Mouse (Mus musculus) cerebellum, adult 2 months (tissue): Measurements from ENCODE around the gene Sik3. TPM values are rescaled to one million over a fixed set of nuclear protein-coding genes. Genes with fewer than 3 reads are reported as not detected.
"Not testable (repeated sequence)": the region's sequence is repeated elsewhere in the genome, so short reads cannot be mapped to it uniquely, and the experiment has no call there.

Experiments used
- DNase-seq, 2 experiments: peaks; one replicate each; pipeline ENCODE4 v3.0.0; 2021
- H3K27ac ChIP-seq: fragments of 200-500 bp; 2 replicates; pipeline ENCODE4 v1.5.1; 2012; ENCODE audit warnings: low read length, control low read depth, inconsistent platforms; ENCODE audit not compliant: insufficient read depth
- H3K27me3 ChIP-seq: fragments of 200-500 bp; 2 replicates; pipeline ENCODE4 v1.6.1; 2012; ENCODE audit warnings: inconsistent platforms, mild to moderate bottlenecking, low read length, moderate library complexity; ENCODE audit not compliant: control insufficient read depth, insufficient read depth
- H3K4me1 ChIP-seq: fragments of 200-500 bp; 2 replicates; pipeline ENCODE4 v1.6.1; 2011; ENCODE audit warnings: low read length; ENCODE audit not compliant: control insufficient read depth, insufficient read depth
- H3K4me3 ChIP-seq: fragments of 200-500 bp; replicated peaks from 2 replicates; pipeline ENCODE3; 2011; ENCODE audit warnings: mild to moderate bottlenecking, low read depth, low read length, control low read depth; ENCODE audit not compliant: insufficient read depth
- CTCF ChIP-seq: fragments of 200-500 bp; IDR thresholded peaks from 2 replicates; pipeline ENCODE4 v1.5.1; 2011; ENCODE audit warnings: low read depth, mild to moderate bottlenecking, control low read depth, low read length, moderate library complexity, borderline replicate concordance; ENCODE audit not compliant: insufficient read depth
- POLR2A ChIP-seq: fragments of 200-500 bp; IDR thresholded peaks from 2 replicates; pipeline ENCODE4 v1.6.1; 2011; ENCODE audit warnings: low read length, control low read depth, borderline replicate concordance; ENCODE audit not compliant: insufficient read depth
- WGBS: fragments of 180-500 bp; shearing (Covaris S2); methylation state at CpG from one replicate; pipeline ENCODE4 v1.1.7; 2018; 5-methylcytosine and 5-hydroxymethylcytosine counted together
- polyA plus RNA-seq: library from polyadenylated mRNA; depleted of rRNA; stranded (reverse); fragments of >200 nt; gene quantifications from 2 replicates; pipeline ENCODE4 v1.2.3, GENCODE M21; 2012

Sik3 gene
- polyA plus RNA-seq, 1 experiment = 69.1 TPM

GRCm38 (mm10) chr9:46086826-46087225, 74.2 kb downstream of the Sik3 start:
- TF ChIP-seq POLR2A = no peak
- no peak for TF ChIP-seq CTCF

GRCm38 (mm10) chr9:46087461-46087860, 74.8 kb downstream of the Sik3 start:
- no peak overlapping the region for H3K4me3 ChIP-seq
- peaks cover 34% of the 10 kb centered on the region for H3K4me1 ChIP-seq
- no peak overlapping the region for H3K27ac ChIP-seq
- TF ChIP-seq CTCF = no peak
- TF ChIP-seq POLR2A = no peak
- no peak for DNase-seq
- 50% methylated on average over 5 of the region's 5 CpGs for WGBS
- H3K27me3 ChIP-seq = no peaks in the 10 kb centered on the region

More at GRCm38 (mm10) chr9:46086826-46087225, 74.2 kb downstream of the Sik3 start:
- no peaks in the 10 kb centered on the region for H3K27me3 ChIP-seq
- no peak for DNase-seq
- H3K4me1 ChIP-seq = peaks cover 29% of the 10 kb centered on the region; the same call in 1 of the 2 replicates
- WGBS = 80% methylated on average over 3 of the region's 3 CpGs
- H3K27ac ChIP-seq = no peak overlapping the region
- no peak overlapping the region for H3K4me3 ChIP-seq

GRCm38 (mm10) chr9:46088722-46089121, 76.1 kb downstream of the Sik3 start:
- 88% methylated on average over 10 of the region's 10 CpGs for WGBS
- no peak for TF ChIP-seq CTCF
- no peak for TF ChIP-seq POLR2A
- no peak overlapping the region for H3K4me3 ChIP-seq
- H3K27me3 ChIP-seq = no peaks in the 10 kb centered on the region
- no peak for DNase-seq
- H3K27ac ChIP-seq = no peak overlapping the region
- peaks cover 34% of the 10 kb centered on the region for H3K4me1 ChIP-seq

- TF ChIP-seq POLR2A = no peak
- TF ChIP-seq CTCF = no peak
- Histone ChIP-seq H3K4me3 (no peak overlapping the region), H3K4me1 (peaks cover 34% of the 10 kb centered on the region), H3K27ac (no peak overlapping the region), H3K27me3 (no peaks in the 10 kb centered on the region)
- no peak for DNase-seq
- 65% methylated on average over 4 of the region's 4 CpGs for WGBS
These were observed 77.4 kb downstream of the Sik3 start for GRCm38 (mm10) chr9:46090066-46090465.

GRCm38 (mm10) chr9:46091157-46091556, 78.5 kb downstream of the Sik3 start:
- not testable (repeated sequence) for H3K27me3 ChIP-seq, H3K4me3 ChIP-seq, DNase-seq, H3K27ac ChIP-seq
- 84% methylated on average over 1 of the region's 1 CpGs for WGBS
- H3K4me1 ChIP-seq = peaks cover 37% of the 10 kb centered on the region

- TF ChIP-seq CTCF = no peak
- TF ChIP-seq POLR2A = no peak
- no peak overlapping the region for H3K4me3 ChIP-seq
- 71% methylated on average over 6 of the region's 6 CpGs for WGBS
These were observed 80.0 kb downstream of the Sik3 start for GRCm38 (mm10) chr9:46092633-46093032.

GRCm38 (mm10) chr9:46098360-46098985, 85.9 kb downstream of the Sik3 start:
- Histone ChIP-seq H3K4me1 (peaks cover 36% of the 10 kb centered on the region), H3K27ac (peak overlapping the region; percentile 62; the same call in 1 of the 2 replicates), H3K27me3 (no peaks in the 10 kb centered on the region), H3K4me3 (peak overlapping the region; percentile 15)
- DNase-seq = peak; percentile 70 to 74
- no peak for TF ChIP-seq CTCF
- TF ChIP-seq POLR2A = no peak
- 16% methylated on average over 15 of the region's 15 CpGs for WGBS

More at GRCm38 (mm10) chr9:46092633-46093032, 80.0 kb downstream of the Sik3 start:
- DNase-seq = no peak
- H3K4me1 ChIP-seq = peaks cover 37% of the 10 kb centered on the region
- H3K27ac ChIP-seq = no peak overlapping the region
- H3K27me3 ChIP-seq = no peaks in the 10 kb centered on the region

- TF ChIP-seq CTCF (no peak), POLR2A (no peak)
- WGBS = 39% methylated on average over 5 of the region's 5 CpGs
- Histone ChIP-seq H3K27ac (peak overlapping the region; percentile 51; the same call in 1 of the 2 replicates), H3K4me3 (no peak overlapping the region), H3K27me3 (no peaks in the 10 kb centered on the region), H3K4me1 (peaks cover 36% of the 10 kb centered on the region)
- peak in 1 of 2 experiments; percentile 33 for DNase-seq
These were observed 86.5 kb downstream of the Sik3 start for GRCm38 (mm10) chr9:46099107-46099506.

GRCm38 (mm10) chr9:46103154-46103553, 90.5 kb downstream of the Sik3 start:
- WGBS = 83% methylated on average over 7 of the region's 7 CpGs
- Histone ChIP-seq H3K4me1 (peaks cover 25% of the 10 kb centered on the region), H3K27ac (no peak overlapping the region), H3K4me3 (no peak overlapping the region), H3K27me3 (no peaks in the 10 kb centered on the region)
- no peak for DNase-seq
- TF ChIP-seq CTCF = no peak
- no peak for TF ChIP-seq POLR2A
